Mouse (Mus musculus): ENCODE results near the gene Pgs1. TPM values are rescaled to one million over a fixed set of nuclear protein-coding genes. Genes with fewer than 3 reads are reported as not detected.

Gene Pgs1
- polyA plus RNA-seq, 1 experiment: 15.3 TPM

DNA sequence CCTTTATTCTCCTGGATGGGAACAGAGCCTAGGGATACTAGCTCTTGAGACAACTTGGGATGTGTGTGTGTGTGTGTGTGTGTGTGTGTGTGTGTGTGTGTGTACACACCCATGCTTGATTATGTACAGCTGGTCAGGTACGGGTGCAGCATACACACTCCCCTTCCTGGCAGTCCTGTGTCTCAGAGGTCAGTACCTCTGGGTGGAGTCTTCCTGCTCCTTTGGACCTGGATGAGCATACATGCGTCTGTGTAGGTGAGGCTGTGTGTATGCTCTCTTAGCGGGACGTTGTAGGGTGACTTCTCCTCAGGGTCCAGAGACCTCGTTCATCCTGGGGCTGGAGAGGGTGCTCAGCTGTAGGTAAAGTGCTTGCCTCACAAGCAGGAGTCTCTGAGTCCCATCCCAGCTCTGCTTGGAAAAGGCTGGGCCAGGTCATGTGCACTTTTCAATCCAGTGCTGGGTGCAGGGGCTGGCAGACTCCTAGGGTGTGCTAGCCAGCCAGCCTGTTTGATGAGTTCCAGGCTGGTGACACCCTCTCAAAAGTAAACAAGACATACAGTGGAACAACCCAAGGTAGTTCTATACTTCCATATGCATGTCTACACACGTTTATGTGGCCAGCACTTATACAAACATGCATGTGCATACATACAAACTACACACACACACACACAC, 13.3 kb downstream of the Pgs1 start:
- H3K4me1 ChIP-seq (ENCODE audit: control insufficient read depth, insufficient read depth, insufficient read length, low read length): peaks cover 10% of the 10 kb centered on the region
- H3K27ac ChIP-seq (replicated peaks; ENCODE audit: low read depth, low read length): no peak overlapping the region
- H3K4me3 ChIP-seq (ENCODE audit: insufficient read depth, low read depth, low read length): no peak overlapping the region

GRCm38 (mm10) chr11:118000083-118000482, 14.0 kb downstream of the Pgs1 start:
- Histone ChIP-seq H3K4me3 (ENCODE audit: insufficient read depth, low read depth, low read length) (no peak overlapping the region), H3K4me1 (ENCODE audit: control insufficient read depth, insufficient read depth, insufficient read length, low read length) (peaks cover 5% of the 10 kb centered on the region), H3K27ac (replicated peaks; ENCODE audit: low read depth, low read length) (no peak overlapping the region)

DNA sequence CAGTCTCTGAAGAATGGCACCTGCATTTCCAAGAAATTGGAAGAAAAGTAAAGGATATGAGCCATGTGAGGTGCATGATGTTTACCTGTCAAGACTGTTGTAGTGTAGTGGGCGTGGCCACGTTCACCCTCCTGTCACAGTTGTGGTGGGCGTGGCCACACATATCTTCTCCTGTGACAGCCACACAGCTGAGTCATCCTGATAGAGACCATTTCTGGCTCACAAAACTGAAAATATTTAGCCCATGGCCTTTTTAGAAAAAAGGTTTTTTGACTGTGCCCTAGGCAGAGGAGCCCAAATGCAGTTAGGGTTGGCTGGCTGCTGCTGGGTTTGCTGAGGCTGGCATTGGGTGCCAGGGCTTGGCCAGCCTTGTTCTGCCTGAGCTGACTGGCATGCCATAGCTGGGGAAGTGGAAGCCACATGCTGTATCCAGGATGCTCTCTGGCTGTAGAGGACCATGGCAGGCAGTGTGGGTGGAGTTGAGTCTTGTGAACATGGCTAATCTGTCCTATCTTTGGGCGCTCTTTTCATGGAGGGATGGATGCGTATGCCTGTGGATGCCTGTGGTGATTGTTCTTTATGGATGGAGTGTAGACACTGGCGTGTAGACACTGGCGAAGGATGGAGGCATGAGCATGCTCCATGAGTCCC, 14.6 kb downstream of the Pgs1 start:
- H3K4me3 ChIP-seq (ENCODE audit: insufficient read depth, low read depth, low read length): no peak overlapping the region
- no peak overlapping the region for H3K27ac ChIP-seq (replicated peaks; ENCODE audit: low read depth, low read length)
- no peaks in the 10 kb centered on the region; the same call in 1 of the 2 replicates for H3K4me1 ChIP-seq (ENCODE audit: control insufficient read depth, insufficient read depth, insufficient read length, low read length)

DNA sequence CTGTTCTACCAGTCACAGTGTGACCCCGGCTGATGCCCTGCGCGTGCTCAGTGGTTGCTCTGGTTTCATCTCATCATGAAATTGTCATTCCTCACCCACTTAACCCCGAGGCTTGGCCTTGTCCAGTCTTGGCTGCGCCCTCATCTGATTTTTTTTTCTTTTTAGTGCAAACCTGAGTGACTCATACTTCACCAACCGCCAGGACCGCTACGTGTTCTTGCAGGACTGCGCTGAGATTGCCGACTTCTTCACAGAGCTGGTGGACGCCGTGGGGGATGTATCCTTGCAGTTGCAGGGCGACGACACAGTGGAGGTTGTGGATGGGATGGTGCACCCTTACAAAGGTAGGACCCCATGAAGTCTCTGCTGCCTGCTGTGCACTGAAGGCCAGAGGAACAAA, 17.1 kb downstream of the Pgs1 start:
- Histone ChIP-seq H3K27ac (replicated peaks; ENCODE audit: low read depth, low read length) (no peak overlapping the region), H3K4me1 (ENCODE audit: control insufficient read depth, insufficient read depth, insufficient read length, low read length) (peaks cover 8% of the 10 kb centered on the region), H3K4me3 (ENCODE audit: insufficient read depth, low read depth, low read length) (no peak overlapping the region)

DNA sequence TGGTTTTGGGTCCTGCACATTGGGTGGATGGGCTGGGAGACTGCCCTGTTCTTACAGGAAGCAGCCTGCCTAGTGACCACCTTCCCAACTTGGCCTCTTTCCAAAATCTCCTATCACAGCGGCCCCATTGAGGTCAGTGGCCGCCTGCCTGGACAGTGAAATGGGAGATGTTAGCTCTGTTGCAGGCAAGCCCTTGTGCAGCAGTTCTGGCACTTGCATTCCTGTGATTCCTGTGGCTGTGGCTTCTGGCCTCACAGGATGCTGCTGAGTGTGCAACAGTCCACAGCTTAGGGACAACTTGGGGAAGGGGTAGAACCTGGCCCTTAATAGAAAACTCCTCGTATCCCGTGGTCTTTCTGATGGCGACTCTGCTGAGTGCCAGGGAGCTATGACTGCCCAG, 17.6 kb downstream of the Pgs1 start:
- H3K4me1 ChIP-seq (ENCODE audit: control insufficient read depth, insufficient read depth, insufficient read length, low read length): peaks cover 12% of the 10 kb centered on the region
- H3K27ac ChIP-seq (replicated peaks; ENCODE audit: low read depth, low read length): no peak overlapping the region
- no peak overlapping the region for H3K4me3 ChIP-seq (ENCODE audit: insufficient read depth, low read depth, low read length)

DNA sequence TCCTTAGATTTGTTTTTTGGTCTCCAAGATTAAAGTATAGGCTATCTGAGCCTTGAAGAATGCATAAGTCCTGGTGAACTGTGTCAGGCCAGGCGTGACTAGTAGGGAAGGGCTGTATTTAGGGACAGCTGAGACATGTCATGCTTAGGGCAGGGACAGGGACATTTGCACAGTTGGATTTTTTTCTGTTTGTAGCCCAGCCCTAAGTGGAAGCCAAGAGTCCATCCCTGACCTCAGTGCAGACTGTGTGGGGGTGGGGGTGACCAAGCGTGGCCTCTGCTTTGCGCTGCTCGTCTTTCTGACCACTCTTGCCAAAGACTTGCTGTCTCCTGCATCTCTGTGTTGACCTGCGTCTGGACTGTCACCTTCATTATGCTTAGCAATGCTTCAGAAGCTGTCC, 18.1 kb downstream of the Pgs1 start:
- no peak overlapping the region for H3K27ac ChIP-seq (replicated peaks; ENCODE audit: low read depth, low read length)
- H3K4me1 ChIP-seq (ENCODE audit: control insufficient read depth, insufficient read depth, insufficient read length, low read length): peaks cover 12% of the 10 kb centered on the region
- no peak overlapping the region for H3K4me3 ChIP-seq (ENCODE audit: insufficient read depth, low read depth, low read length)

GRCm38 (mm10) chr11:118007460-118008143, 21.5 kb downstream of the Pgs1 start:
- Histone ChIP-seq H3K4me1 (ENCODE audit: control insufficient read depth, insufficient read depth, insufficient read length, low read length) (peaks cover 12% of the 10 kb centered on the region), H3K27ac (replicated peaks; ENCODE audit: low read depth, low read length) (no peak overlapping the region), H3K4me3 (ENCODE audit: insufficient read depth, low read depth, low read length) (no peak overlapping the region)

GRCm38 (mm10) chr11:118008144-118008805, 22.2 kb downstream of the Pgs1 start:
- Histone ChIP-seq H3K27ac (replicated peaks; ENCODE audit: low read depth, low read length) (no peak overlapping the region), H3K4me3 (ENCODE audit: insufficient read depth, low read depth, low read length) (no peak overlapping the region), H3K4me1 (ENCODE audit: control insufficient read depth, insufficient read depth, insufficient read length, low read length) (peaks cover 12% of the 10 kb centered on the region)

DNA sequence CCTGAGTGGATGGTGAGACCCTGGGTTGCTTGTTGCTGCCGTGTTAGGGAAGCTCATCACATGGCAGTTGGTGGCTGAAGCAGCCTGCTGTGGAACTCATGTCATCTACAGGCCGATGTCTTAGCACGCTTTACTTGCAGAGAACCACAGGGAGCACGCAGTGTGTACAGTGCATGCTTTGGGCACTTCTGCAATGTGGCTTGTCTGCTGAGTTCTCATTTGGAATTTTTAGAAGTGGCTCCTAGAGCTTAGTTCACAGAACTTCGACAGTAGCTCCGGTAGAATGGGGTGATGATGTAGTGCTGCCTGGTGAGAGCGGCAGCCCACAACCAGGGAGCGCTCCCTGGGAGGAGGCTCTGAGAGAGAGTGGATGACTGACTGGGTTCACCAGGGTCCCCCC, 22.8 kb downstream of the Pgs1 start:
- Histone ChIP-seq H3K4me1 (ENCODE audit: control insufficient read depth, insufficient read depth, insufficient read length, low read length) (peaks cover 12% of the 10 kb centered on the region), H3K27ac (replicated peaks; ENCODE audit: low read depth, low read length) (no peak overlapping the region), H3K4me3 (ENCODE audit: insufficient read depth, low read depth, low read length) (no peak overlapping the region)

DNA sequence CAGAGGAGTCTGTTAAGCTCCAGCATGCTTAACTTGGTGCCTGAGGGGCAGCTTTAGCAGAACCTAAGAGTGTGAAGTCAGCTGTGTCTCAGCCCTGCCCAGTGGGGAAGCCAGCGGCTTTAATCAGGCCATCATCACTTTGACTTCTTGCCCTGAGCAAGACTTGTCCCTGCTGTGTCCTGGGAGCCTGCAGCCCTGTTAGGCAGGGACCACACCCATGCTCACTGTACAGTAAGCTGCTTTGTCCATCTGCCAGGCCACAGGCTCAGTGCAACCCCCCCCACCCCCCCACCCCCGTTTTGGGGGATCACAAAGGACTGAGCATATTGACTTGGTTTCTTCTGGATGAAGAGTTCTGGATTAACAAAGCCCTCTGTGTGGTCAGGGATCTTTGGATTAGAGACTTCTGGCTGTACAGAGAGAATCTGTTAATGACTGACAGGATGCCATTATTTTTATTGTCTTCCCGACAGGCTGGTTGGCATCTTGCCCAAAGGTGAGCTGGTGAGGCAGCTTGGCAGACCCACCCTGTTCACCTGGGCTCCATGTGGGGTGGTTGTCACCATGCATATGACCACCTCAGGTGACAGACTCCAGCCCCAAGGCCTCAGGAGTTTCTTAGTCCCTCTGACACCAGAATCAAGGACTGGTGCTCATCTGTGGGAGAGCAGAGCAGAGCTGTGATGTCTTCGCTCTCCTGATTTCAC, 23.9 kb downstream of the Pgs1 start:
- H3K27ac ChIP-seq (replicated peaks; ENCODE audit: low read depth, low read length): no peak overlapping the region
- no peak overlapping the region for H3K4me3 ChIP-seq (ENCODE audit: insufficient read depth, low read depth, low read length)
- H3K4me1 ChIP-seq (ENCODE audit: control insufficient read depth, insufficient read depth, insufficient read length, low read length): peaks cover 12% of the 10 kb centered on the region

GRCm38 (mm10) chr11:118012595-118012994, 26.5 kb downstream of the Pgs1 start:
- no peak overlapping the region for H3K27ac ChIP-seq (replicated peaks; ENCODE audit: low read depth, low read length)
- peaks cover 8% of the 10 kb centered on the region for H3K4me1 ChIP-seq (ENCODE audit: control insufficient read depth, insufficient read depth, insufficient read length, low read length)
- no peak overlapping the region for H3K4me3 ChIP-seq (ENCODE audit: insufficient read depth, low read depth, low read length)

DNA sequence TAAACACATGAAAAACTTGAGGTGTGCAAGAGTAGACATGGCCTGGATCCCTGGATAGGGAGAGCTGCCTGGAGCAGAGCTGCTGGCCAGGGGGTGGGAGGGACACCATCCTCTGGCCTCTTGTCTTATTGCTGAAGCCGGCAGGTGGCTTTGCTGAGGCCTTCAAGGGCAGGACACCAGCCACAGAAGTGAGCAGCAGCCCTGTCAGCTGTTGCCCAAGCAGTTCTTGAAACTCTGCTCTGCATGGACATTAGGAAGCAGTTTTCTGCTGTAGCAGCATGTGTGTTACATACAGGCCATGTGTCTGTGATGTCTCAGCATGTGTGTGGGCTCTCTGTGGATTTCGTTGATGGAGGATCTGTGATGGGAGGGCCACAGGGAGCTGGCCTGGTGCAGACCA, 27.2 kb downstream of the Pgs1 start:
- Histone ChIP-seq H3K4me3 (ENCODE audit: insufficient read depth, low read depth, low read length) (no peak overlapping the region), H3K4me1 (ENCODE audit: control insufficient read depth, insufficient read depth, insufficient read length, low read length) (peaks cover 2% of the 10 kb centered on the region), H3K27ac (replicated peaks; ENCODE audit: low read depth, low read length) (no peak overlapping the region)

GRCm38 (mm10) chr11:118014391-118014995, 28.4 kb downstream of the Pgs1 start:
- Histone ChIP-seq H3K4me3 (ENCODE audit: insufficient read depth, low read depth, low read length) (no peak overlapping the region), H3K4me1 (ENCODE audit: control insufficient read depth, insufficient read depth, insufficient read length, low read length) (no peaks in the 10 kb centered on the region; the same call in 1 of the 2 replicates), H3K27ac (replicated peaks; ENCODE audit: low read depth, low read length) (no peak overlapping the region)

GRCm38 (mm10) chr11:118015381-118016145, 29.5 kb downstream of the Pgs1 start:
- H3K4me3 ChIP-seq (ENCODE audit: insufficient read depth, low read depth, low read length): no peak overlapping the region
- H3K27ac ChIP-seq (replicated peaks; ENCODE audit: low read depth, low read length): no peak overlapping the region
- no peaks in the 10 kb centered on the region; the same call in 1 of the 2 replicates for H3K4me1 ChIP-seq (ENCODE audit: control insufficient read depth, insufficient read depth, insufficient read length, low read length)
